Comparison of ENCODE assay signal across 15 mouse cellular contexts in genomic region chr15:79996781-79997180, GRCm38 (mm10). TPM values are rescaled to one million over a fixed set of nuclear protein-coding genes. Genes with fewer than 3 reads are reported as not detected.
"Had no signal": no experiment of that assay in that cellular context is flagged by ENCODE, and none has a peak within 500 bp of the region (broad histone marks: within the 10 kb centered on the region; RNA-seq: fewer than 3 reads in every experiment).

No protein-coding gene starts in this region.

- H3K27ac ChIP-seq: left cerebral cortex, adult 2 months; liver, embryonic 13.5 days; stomach, postnatal 0 days had no signal

- H3K4me2 ChIP-seq: liver, embryonic 13.5 days; midbrain, embryonic 11.5 days had no signal

- ATAC-seq: inflammation-experienced regulatory T-cells, adult 6 months; intestine, postnatal 0 days had no signal

- H3K27me3 ChIP-seq: liver, embryonic 13.5 days had no signal

- H3K9ac ChIP-seq: liver, embryonic 13.5 days had no signal

- H3K9me3 ChIP-seq: liver, embryonic 13.5 days had no signal

- DNase-seq: layer of hippocampus, postnatal 36 days; liver, embryonic 13.5 days; lung, adult 2 months; lung, postnatal 14 days; lung, postnatal 4 days; midbrain, embryonic 14.5 days; thymus, adult 2 months; thymus, postnatal 14 days; thymus, postnatal 4 days had no signal

- H3K4me3 ChIP-seq: left cerebral cortex, adult 2 months; liver, embryonic 13.5 days had no signal

- H3K36me3 ChIP-seq: liver, embryonic 13.5 days had no signal

RNA-seq across cellular contexts. Expression of gene Pdgfb, which starts 18.0 kb away (rescaled TPM):
- total RNA-seq: megakaryocyte progenitor cell, adult 5-6 weeks had no signal
